Mouse (Mus musculus): ENCODE data around the gene Abhd15. TPM values are rescaled to one million over a fixed set of nuclear protein-coding genes. Genes with fewer than 3 reads are reported as not detected.

The Abhd15 gene
- polyA plus RNA-seq, 2 experiments = 0.50 to 1.5 TPM

GRCm38 (mm10) chr11:77512891-77513810 lies 1.8 kb upstream of the Abhd15 start:
- Histone ChIP-seq H3K36me3 (ENCODE audit: control insufficient read depth, insufficient read depth, low read length) (peaks cover 24% of the 10 kb centered on the region), H3K9me3 (ENCODE audit: control insufficient read depth, low read length) (no peaks in the 10 kb centered on the region), H3K9ac (ENCODE audit: low read depth, low read length, severe bottlenecking) (peak overlapping the region; percentile 69), H3K4me2 (replicated peaks; ENCODE audit: low read depth, low read length, severe bottlenecking) (peak overlapping the region; percentile 96), H3K27me3 (ENCODE audit: control insufficient read depth, insufficient read depth, low read length) (peaks cover 27% of the 10 kb centered on the region), H3K4me3 (replicated peaks; ENCODE audit: low read length) (peak overlapping the region; percentile 58), H3K27ac (replicated peaks; ENCODE audit: low read depth, low read length) (peak overlapping the region; percentile 73), H3K4me1 (ENCODE audit: control insufficient read depth, insufficient read depth, low read length) (peaks cover 40% of the 10 kb centered on the region)
- TF ChIP-seq POLR2A (IDR thresholded peaks at IDR 0.05; ENCODE audit: borderline replicate concordance, extremely low read depth, insufficient read depth, insufficient read length) = peak; percentile 70; the same call in 1 of the 2 replicates
- peak; percentile 92 for DNase-seq (ENCODE audit: low spot score)
- peak; percentile 76 for ATAC-seq (ENCODE audit: low FRiP score, low read depth)
- under 1% methylated on average over 61 of the region's 84 CpGs for WGBS

GRCm38 (mm10) chr11:77513811-77514170 lies 1.1 kb upstream of the Abhd15 start:
- TF ChIP-seq POLR2A (IDR thresholded peaks at IDR 0.05; ENCODE audit: borderline replicate concordance, extremely low read depth, insufficient read depth, insufficient read length) = no peak
- Histone ChIP-seq H3K9me3 (ENCODE audit: control insufficient read depth, low read length) (no peaks in the 10 kb centered on the region), H3K27ac (replicated peaks; ENCODE audit: low read depth, low read length) (0 out of 2 replicates have a peak overlapping the region, but pooled peaks have one; percentile 41)

GRCm38 (mm10) chr11:77514281-77514831 lies 565 bp upstream of the Abhd15 start:
- WGBS = 12% methylated on average over 19 of the region's 19 CpGs
- DNase-seq (ENCODE audit: low spot score) = no peak
- no peak overlapping the region for H3K27ac ChIP-seq (replicated peaks; ENCODE audit: low read depth, low read length)

More at GRCm38 (mm10) chr11:77513811-77514170, 1.1 kb upstream of the Abhd15 start:
- H3K27me3 ChIP-seq (ENCODE audit: control insufficient read depth, insufficient read depth, low read length) = peaks cover 27% of the 10 kb centered on the region
- peak overlapping the region; percentile 53 for H3K9ac ChIP-seq (ENCODE audit: low read depth, low read length, severe bottlenecking)
- DNase-seq (ENCODE audit: low spot score) = no peak
- 8% methylated on average over 10 of the region's 10 CpGs for WGBS
- ATAC-seq (ENCODE audit: low FRiP score, low read depth) = peak; percentile 12; the same call in 1 of the 2 replicates
- peaks cover 34% of the 10 kb centered on the region for H3K4me1 ChIP-seq (ENCODE audit: control insufficient read depth, insufficient read depth, low read length)
- H3K4me3 ChIP-seq (replicated peaks; ENCODE audit: low read length) = peak overlapping the region; percentile 58
- peak overlapping the region; percentile 96 for H3K4me2 ChIP-seq (replicated peaks; ENCODE audit: low read depth, low read length, severe bottlenecking)
- H3K36me3 ChIP-seq (ENCODE audit: control insufficient read depth, insufficient read depth, low read length) = peaks cover 20% of the 10 kb centered on the region

GRCm38 (mm10) chr11:77515637-77516552 lies 974 bp downstream of the Abhd15 start, which contains the start of gene Trp53i13:
Trp53i13 (minus strand) TSS chr11:77515980.
- peaks cover 27% of the 10 kb centered on the region for H3K27me3 ChIP-seq (ENCODE audit: control insufficient read depth, insufficient read depth, low read length)
- no peak within 1 kb of the TSS for H3K27ac ChIP-seq (replicated peaks; ENCODE audit: low read depth, low read length)
- WGBS = 10% methylated on average over 39 of the region's 39 CpGs
- H3K9ac ChIP-seq (ENCODE audit: low read depth, low read length, severe bottlenecking) = peak within 1 kb of the TSS; percentile 49
- DNase-seq (ENCODE audit: low spot score) (no peak), ATAC-seq (ENCODE audit: low FRiP score, low read depth) (no peak)
- no peaks in the 10 kb centered on the region; the same call in 1 of the 2 replicates for H3K36me3 ChIP-seq (ENCODE audit: control insufficient read depth, insufficient read depth, low read length)
- peak within 1 kb of the TSS; percentile 58 for H3K4me3 ChIP-seq (replicated peaks; ENCODE audit: low read length)
- H3K9me3 ChIP-seq (ENCODE audit: control insufficient read depth, low read length) = no peaks in the 10 kb centered on the region
- H3K4me2 ChIP-seq (replicated peaks; ENCODE audit: low read depth, low read length, severe bottlenecking) = peak within 1 kb of the TSS; percentile 96
- peaks cover 31% of the 10 kb centered on the region for H3K4me1 ChIP-seq (ENCODE audit: control insufficient read depth, insufficient read depth, low read length)
- no peak for TF ChIP-seq POLR2A (IDR thresholded peaks at IDR 0.05; ENCODE audit: borderline replicate concordance, extremely low read depth, insufficient read depth, insufficient read length)

More at GRCm38 (mm10) chr11:77514281-77514831, 565 bp upstream of the Abhd15 start:
- H3K4me2 ChIP-seq (replicated peaks; ENCODE audit: low read depth, low read length, severe bottlenecking) = peak overlapping the region; percentile 96
- peak overlapping the region; percentile 49; the same call in 1 of the 2 replicates for H3K9ac ChIP-seq (ENCODE audit: low read depth, low read length, severe bottlenecking)
- no peak for ATAC-seq (ENCODE audit: low FRiP score, low read depth)
- no peak for TF ChIP-seq POLR2A (IDR thresholded peaks at IDR 0.05; ENCODE audit: borderline replicate concordance, extremely low read depth, insufficient read depth, insufficient read length)
- peak overlapping the region; percentile 58 for H3K4me3 ChIP-seq (replicated peaks; ENCODE audit: low read length)
- H3K27me3 ChIP-seq (ENCODE audit: control insufficient read depth, insufficient read depth, low read length) = peaks cover 27% of the 10 kb centered on the region
- no peaks in the 10 kb centered on the region for H3K9me3 ChIP-seq (ENCODE audit: control insufficient read depth, low read length)
- peaks cover 31% of the 10 kb centered on the region for H3K4me1 ChIP-seq (ENCODE audit: control insufficient read depth, insufficient read depth, low read length)
- H3K36me3 ChIP-seq (ENCODE audit: control insufficient read depth, insufficient read depth, low read length) = peaks cover 14% of the 10 kb centered on the region
